Mouse (Mus musculus) hindbrain, embryonic 16.5 days (tissue): Measurements from ENCODE around the gene Gm21721. TPM values are rescaled to one million over a fixed set of nuclear protein-coding genes. Genes with fewer than 3 reads are reported as not detected.
"Not testable (repeated sequence)": the region's sequence is repeated elsewhere in the genome, so short reads cannot be mapped to it uniquely, and the experiment has no call there.

Source experiments
- ATAC-seq: fragments of 200-750 bp; cut with Nextera tagmentation; 2 replicates; pipeline ENCODE4 v1.8.0; 2017; ENCODE audit warnings: moderate TSS enrichment, moderate library complexity
- H3K27ac ChIP-seq: fragments of 300-500 bp; sonication (generic); 2 replicates; pipeline ENCODE4 v1.5.1; 2014; ENCODE audit warnings: low read depth, mild to moderate bottlenecking, control low read depth, low read length, moderate library complexity
- H3K27me3 ChIP-seq: fragments of 300-500 bp; sonication (generic); replicated peaks from 2 replicates; pipeline ENCODE4 v1.6.1; 2014; ENCODE audit warnings: low read length; ENCODE audit not compliant: control insufficient read depth, insufficient read depth
- H3K36me3 ChIP-seq: fragments of 300-500 bp; sonication (generic); 2 replicates; pipeline ENCODE4 v1.6.1; 2014; ENCODE audit warnings: mild to moderate bottlenecking, low read length, moderate library complexity, mixed read lengths; ENCODE audit not compliant: control insufficient read depth, insufficient read depth
- H3K4me1 ChIP-seq: fragments of 300-500 bp; sonication (generic); 2 replicates; pipeline ENCODE4 v1.6.1; 2014; ENCODE audit warnings: low read depth, low read length; ENCODE audit not compliant: control insufficient read depth, insufficient read depth
- H3K4me2 ChIP-seq: fragments of 300-500 bp; sonication (generic); 2 replicates; pipeline ENCODE4 v1.6.1; 2014; ENCODE audit warnings: mild to moderate bottlenecking, low read length, control low read depth, moderate library complexity
- H3K4me3 ChIP-seq: fragments of 300-500 bp; sonication (generic); 2 replicates; pipeline ENCODE4 v1.5.1; 2014; ENCODE audit warnings: mild to moderate bottlenecking, low read length, control low read depth, moderate library complexity
- H3K9ac ChIP-seq: fragments of 300-500 bp; sonication (generic); 2 replicates; pipeline ENCODE4 v1.6.1; 2014; ENCODE audit warnings: low read depth, mild to moderate bottlenecking, control low read depth, low read length, moderate library complexity
- H3K9me3 ChIP-seq: fragments of 300-500 bp; sonication (generic); 2 replicates; pipeline ENCODE4 v1.6.1; 2014; ENCODE audit warnings: mild to moderate bottlenecking, low read length, moderate library complexity; ENCODE audit not compliant: control insufficient read depth
- WGBS: fragments of 180-500 bp; shearing (Covaris S2); extraction: QIAGEN DNeasy Blood & Tissue Kit; methylation state at CpG from one replicate; pipeline ENCODE4 v1.1.7; 2014; 5-methylcytosine and 5-hydroxymethylcytosine counted together
- polyA plus RNA-seq: library from polyadenylated mRNA; unstranded; fragments of >200 nt; fragmentation: Nextera tagmentation; extraction: Ambion mirVana; gene quantifications from 2 replicates; pipeline ENCODE4 v1.2.1, GENCODE M21; 2015

Gm21721 gene
- not detected in 2 replicates for polyA plus RNA-seq

- WGBS: no CpG with 5 or more reads among the region's 2 CpGs
- not testable (repeated sequence) for H3K4me1 ChIP-seq, H3K9ac ChIP-seq, H3K27me3 ChIP-seq, H3K9me3 ChIP-seq, H3K27ac ChIP-seq, H3K4me3 ChIP-seq, H3K4me2 ChIP-seq, H3K36me3 ChIP-seq, ATAC-seq
Measured at GRCm38 (mm10) chrY:9202090-9202489, at the start of gene Gm21721. Gene Gm21721 (minus strand): TSS chrY:9202190.

Other genes starting within 250 kb of the Gm21721 start
- gene Gm21292, start 68.3 kb downstream of the Gm21721 start, polyA plus RNA-seq: not detected in 2 replicates
- gene Gm21812, start 145.0 kb upstream of the Gm21721 start, polyA plus RNA-seq: not detected in 2 replicates
- not detected in 2 replicates for gene Gm21874, start 214.0 kb upstream of the Gm21721 start, polyA plus RNA-seq